Mouse (Mus musculus): Measurements from ENCODE around the gene Ctbp2.

Gene Ctbp2

GRCm38 (mm10) chr7:133048085-133048630, 76.0 kb downstream of the Ctbp2 start:
- no peak for DNase-seq (ENCODE audit: inconsistent age in 2 of 2, low spot score in 1 of 2)

- DNase-seq (ENCODE audit: inconsistent age in 2 of 2, low spot score in 1 of 2), result no peak
Measured at GRCm38 (mm10) chr7:133047287-133047686, 76.9 kb downstream of the Ctbp2 start.

DNA sequence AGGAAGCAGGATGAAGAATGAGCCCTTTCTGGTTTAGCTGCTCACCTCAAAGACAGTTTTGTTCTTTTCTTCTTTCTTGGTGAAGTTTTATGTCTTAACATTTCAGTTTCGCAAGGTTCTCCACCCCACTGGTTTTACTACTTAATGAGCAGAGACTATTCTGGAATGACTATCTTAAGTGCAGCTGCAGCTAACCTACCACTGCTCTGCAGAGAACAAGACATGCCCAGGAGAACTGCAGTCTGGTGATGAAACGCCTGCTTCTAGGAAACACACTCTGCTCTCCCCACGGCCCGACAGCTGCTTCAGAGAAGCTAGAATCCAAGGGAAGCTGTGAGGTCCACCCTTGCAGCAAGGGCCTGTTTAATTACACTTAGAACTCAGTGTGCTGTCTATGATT, 79.4 kb downstream of the Ctbp2 start:
- DNase-seq (ENCODE audit: inconsistent age in 2 of 2, low spot score in 1 of 2), result no peak

DNA sequence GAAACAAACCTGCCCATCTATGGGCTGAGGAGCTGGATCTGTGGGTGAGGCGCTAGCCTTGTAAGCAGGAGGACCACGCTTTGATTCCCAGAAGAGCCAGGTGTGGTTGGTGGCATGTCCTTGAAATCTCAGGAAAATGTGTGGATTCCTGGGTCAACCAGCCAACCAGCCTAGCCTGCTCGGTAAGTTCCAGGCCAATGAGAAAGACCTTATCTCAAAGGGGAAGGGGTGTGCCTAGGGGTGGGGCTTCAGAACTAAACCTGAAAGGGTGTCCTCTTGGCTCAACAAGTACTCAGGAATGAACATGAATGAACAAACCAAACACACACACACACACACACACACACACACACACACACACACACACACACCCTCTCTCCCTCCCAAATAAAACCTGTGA, 82.4 kb downstream of the Ctbp2 start:
- no peak for DNase-seq (ENCODE audit: inconsistent age in 2 of 2, low spot score in 1 of 2)

DNA sequence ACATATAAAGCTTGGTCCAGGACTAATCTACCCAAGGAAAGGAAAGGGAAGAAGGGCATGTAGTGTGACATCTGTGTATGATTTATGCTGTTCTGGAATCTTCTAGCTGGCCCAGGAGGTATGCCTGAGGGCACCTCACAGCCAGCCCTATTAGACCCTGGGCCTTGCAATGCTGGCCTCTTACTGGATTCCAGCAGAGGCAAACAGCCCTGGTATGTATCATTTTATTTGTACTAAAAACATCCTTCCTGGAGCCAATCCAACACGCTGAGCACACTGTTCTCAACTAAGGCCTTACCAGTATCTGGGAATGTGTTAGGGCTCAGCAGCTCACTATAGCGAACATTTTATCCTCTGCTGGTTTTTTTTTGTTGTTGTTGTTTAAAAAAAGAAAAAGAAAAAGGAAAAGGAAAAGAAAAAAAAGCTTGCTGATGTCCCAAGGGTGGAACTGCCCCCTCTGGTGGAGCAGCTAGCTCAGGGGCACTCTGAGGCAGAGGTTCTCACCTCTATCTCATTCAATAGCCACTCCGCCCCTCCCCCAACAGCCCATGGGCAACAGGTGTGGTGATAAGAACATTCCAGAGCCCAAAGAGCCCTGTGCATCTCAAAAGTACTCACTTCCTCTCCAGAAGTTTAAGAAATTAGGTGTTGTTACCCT, 83.3 kb downstream of the Ctbp2 start:
- DNase-seq (ENCODE audit: inconsistent age in 2 of 2, low spot score in 1 of 2), result peak in 1 of 2 experiments; percentile 51

DNA sequence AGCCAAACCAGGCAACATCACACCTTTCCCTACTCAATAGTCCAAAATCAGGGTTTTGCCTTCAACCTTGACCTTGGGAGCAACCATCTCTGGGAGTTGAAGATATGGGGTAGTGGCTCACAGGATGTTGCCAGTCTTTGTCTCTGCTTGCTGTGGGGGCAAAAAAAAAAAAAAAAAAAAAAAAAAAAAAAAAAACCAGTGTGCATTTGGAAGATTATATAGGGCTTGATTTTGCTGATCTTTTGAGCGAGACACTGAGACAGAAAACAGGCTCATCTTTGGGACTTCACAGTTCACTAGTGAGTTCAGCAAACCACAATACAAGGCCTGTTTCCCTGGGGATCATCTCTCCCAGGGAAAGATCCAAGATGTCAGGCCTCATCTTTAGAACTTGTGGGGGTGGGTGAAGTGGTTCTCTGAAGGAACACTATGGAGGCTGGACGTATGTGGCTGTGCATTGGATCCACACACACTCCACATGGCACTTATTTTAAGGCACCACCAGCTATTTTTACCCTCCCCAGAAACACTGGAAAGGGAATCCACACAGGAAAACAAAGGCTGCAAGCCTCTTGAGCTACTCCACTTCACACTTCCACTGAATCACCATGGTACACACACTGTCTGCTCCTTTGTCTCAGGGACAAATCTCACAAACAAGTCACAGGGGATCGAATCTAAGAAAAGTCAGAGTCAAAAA, 84.4 kb downstream of the Ctbp2 start:
- no peak for DNase-seq (ENCODE audit: inconsistent age in 2 of 2, low spot score in 1 of 2)

- no peak for DNase-seq (ENCODE audit: inconsistent age in 2 of 2, low spot score in 1 of 2)
Measured at GRCm38 (mm10) chr7:133037618-133038017, 86.5 kb downstream of the Ctbp2 start.

- DNase-seq (ENCODE audit: inconsistent age in 2 of 2, low spot score in 1 of 2), result no peak
Measured at GRCm38 (mm10) chr7:133037217-133037616, 86.9 kb downstream of the Ctbp2 start.

DNA sequence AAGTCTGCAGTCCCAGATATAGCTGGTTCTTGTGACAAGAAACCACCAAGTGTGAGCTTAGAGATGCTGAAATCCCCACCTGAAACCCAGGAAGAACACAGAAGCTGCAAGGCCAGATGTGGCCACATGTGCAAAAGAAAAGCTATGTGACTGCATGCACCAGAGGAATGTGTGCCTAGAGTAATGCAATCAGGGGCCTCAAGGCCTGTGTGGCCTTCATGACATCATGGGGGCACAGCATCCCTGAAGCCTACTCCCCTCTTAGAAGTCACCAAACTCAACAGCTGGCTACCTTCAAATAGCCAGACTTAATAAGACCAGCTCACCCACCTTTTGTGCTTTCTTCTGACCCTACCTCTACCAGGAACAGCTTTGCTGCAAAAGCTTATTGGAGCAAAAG, 88.3 kb downstream of the Ctbp2 start:
- peak; percentile 41 to 63 for DNase-seq (ENCODE audit: inconsistent age in 2 of 2, low spot score in 1 of 2)

GRCm38 (mm10) chr7:133032589-133033203, 91.5 kb downstream of the Ctbp2 start:
- peak; percentile 68 to 90 for DNase-seq (ENCODE audit: inconsistent age in 2 of 2, low spot score in 1 of 2)

GRCm38 (mm10) chr7:133029496-133030047, 94.6 kb downstream of the Ctbp2 start:
- DNase-seq (ENCODE audit: inconsistent age in 2 of 2, low spot score in 1 of 2), result no peak

DNA sequence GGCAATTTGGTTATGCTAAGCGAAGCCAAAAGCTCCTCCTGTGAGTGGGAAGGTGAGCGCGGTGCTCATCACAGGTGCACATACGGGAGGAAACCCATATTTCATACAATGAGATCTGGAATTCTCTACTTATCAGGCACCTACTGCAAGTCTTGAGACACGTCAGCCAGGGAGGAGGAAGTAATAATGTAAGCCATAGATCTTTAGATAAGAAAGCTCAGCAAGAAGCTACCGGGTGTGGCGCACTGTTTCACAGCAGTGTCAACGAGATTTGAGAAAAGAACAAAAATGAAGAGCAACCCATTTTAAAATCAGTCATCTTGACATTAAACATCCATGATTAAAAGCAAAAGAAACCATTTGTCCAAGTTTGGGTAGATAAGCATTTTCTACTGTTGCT, 95.2 kb downstream of the Ctbp2 start:
- DNase-seq (ENCODE audit: inconsistent age in 2 of 2, low spot score in 1 of 2), result no peak

DNA sequence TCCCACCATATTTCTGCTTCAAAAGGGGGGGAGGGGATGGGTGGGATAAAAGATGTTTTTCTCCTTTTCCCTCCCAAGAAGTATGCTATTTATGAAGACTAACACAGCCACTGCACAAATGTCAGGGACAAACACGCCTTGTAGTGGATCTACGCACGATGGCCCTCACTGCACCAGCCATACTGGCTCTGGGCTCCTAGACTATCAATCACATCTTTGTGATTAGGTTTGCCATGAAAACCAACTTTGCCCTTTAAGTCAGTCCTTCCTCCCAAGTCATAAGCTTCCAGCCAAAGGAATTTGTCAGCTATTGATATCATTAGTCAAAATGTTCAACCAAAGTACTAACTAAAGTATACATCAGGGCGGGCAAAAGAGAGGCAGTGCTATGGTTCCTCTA, 96.2 kb downstream of the Ctbp2 start:
- DNase-seq (ENCODE audit: inconsistent age in 2 of 2, low spot score in 1 of 2), result peak; percentile 48 to 76

DNA sequence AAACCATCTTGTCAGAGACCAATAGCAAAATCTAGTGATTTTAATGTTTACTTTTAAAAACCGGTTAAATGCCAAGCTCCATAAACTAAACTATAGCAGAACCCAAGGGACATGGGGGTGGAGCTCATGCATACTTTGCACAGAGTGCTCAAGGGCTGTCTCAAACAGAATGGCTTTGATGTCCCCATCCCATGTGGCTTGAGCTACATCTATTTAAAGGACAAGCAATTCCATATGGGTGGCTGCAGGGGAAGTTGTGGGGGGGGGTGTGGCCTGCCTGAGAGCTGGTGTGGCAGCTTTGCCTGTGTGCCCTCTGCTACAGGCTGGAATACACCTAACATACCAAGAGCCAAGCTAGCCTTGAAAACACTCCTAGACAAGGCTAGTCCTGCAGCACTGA, 99.5 kb downstream of the Ctbp2 start:
- no peak for DNase-seq (ENCODE audit: inconsistent age in 2 of 2, low spot score in 1 of 2)

GRCm38 (mm10) chr7:133019481-133020020, 104.6 kb downstream of the Ctbp2 start:
- DNase-seq (ENCODE audit: inconsistent age in 2 of 2, low spot score in 1 of 2), result peak in 1 of 2 experiments; percentile 39

GRCm38 (mm10) chr7:133018961-133019360, 105.2 kb downstream of the Ctbp2 start:
- DNase-seq (ENCODE audit: inconsistent age in 2 of 2, low spot score in 1 of 2), result no peak

DNA sequence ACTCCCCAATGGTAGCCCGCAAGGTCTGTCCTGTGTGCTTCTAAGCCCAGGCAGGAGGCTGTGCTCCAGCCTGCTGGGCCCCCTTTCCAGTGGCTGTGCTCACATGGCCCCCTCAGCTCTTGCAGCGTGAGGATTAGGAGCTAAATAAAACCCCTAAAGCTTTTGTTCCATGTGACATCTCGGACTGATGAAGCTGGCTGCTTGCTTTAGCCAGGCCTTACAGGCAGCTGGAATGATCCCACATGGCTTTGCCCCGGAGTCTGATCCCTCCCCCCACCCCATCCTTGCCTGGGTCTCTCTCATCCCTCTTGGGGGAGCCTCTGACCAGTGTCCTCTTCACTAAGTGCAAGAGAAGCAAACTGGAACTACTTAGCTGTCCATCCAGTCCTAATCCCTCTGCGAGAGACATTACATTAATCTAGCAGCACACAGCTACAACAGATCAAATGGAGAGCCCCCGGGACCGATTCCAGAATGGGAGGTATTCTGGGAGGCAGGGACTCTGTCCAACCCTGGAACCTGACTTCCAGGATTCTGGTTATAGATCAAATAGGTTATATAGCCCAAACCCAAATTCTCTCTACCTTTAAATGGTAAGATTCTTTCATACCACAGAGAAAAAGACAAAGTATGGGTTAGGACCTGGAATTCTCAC, 108.6 kb downstream of the Ctbp2 start:
- DNase-seq (ENCODE audit: inconsistent age in 2 of 2, low spot score in 1 of 2), result no peak

DNA sequence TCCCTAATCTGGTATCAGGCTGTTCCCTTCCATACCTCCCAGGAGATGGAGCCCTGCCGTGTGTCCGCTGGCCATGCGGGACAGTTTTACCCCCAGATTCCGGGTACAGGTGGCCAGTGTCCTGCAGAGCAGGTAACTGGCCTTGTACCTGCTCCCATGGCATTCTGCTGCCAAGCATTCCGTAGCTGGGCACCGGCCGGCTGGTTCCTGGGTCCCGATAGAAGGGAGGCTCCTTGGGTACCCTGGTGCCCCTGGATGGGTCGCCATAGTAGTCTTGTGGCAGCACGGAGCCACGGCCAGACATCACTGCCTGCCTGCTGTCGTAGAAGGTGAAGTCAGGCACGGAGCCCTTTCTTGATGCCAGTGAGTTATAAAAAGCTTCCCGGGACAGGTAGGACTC, 109.5 kb downstream of the Ctbp2 start:
- DNase-seq (ENCODE audit: inconsistent age in 2 of 2, low spot score in 1 of 2), result no peak

- DNase-seq (ENCODE audit: inconsistent age in 2 of 2, low spot score in 1 of 2), result no peak
Measured at GRCm38 (mm10) chr7:133013923-133014322, 110.2 kb downstream of the Ctbp2 start.

DNA sequence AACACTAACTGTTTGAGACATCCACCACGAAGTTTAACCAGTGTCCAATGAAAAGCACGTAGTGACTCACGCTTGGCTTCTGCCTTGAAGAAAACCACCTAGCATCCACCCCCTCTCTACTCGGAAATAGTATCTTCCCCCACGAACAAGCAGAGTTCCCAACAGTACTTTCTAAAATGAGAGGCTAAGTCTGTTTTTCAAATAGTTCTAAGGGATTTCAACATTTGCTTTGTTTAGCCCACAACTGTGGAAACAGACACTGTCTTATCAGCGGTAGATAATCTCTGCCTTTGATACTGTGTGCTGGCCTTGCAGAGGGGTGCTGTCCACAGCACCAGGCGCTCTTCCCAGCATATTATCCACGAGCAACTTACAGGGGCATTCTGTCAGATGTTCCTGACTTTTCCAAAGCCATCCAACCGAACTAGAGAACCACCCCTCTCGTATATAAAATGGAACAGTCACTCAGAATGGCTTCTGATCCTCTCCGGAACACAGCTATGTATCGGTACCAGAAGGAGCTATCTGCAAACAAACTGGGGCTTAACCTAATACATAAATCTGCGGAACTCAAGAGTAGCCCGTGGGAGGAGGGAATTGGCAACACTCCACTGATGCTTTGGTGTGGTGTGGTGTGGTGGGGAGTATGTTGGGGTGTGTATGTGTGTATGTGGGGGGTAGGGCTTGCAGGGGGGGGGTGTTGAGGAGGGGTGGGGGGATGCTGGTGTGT, 111.4 kb downstream of the Ctbp2 start:
- DNase-seq (ENCODE audit: inconsistent age in 2 of 2, low spot score in 1 of 2), result peak in 1 of 2 experiments; percentile 79

Measured in adrenal gland, adult (tissue).